ENCODE assay signal across 8 mouse cellular contexts in genomic region chr9:35558257-35559008, GRCm38 (mm10). TPM values are rescaled to one million over a fixed set of nuclear protein-coding genes. Genes with fewer than 3 reads are reported as not detected.
DNase-seq lines count a peak whose midpoint lies in the region; ATAC-seq lines count a peak whose summit lies in the region.

Gene Ddx25 (minus strand): TSS chr9:35558528.
Gene Pus3 (plus strand): TSS chr9:35558595.

- H3K9ac ChIP-seq in intestine, embryonic 16.5 days (ENCODE audit: low read depth, low read length): peak within 1 kb of the TSS; percentile 75
- H3K9ac ChIP-seq in limb, embryonic 15.5 days: peak within 1 kb of the TSS; percentile 51

- H3K36me3 ChIP-seq in forebrain, embryonic 10.5 days (replicated peaks): peaks cover 32% of the 10 kb centered on the region
- no peaks in the 10 kb centered on the region for H3K36me3 ChIP-seq in intestine, embryonic 16.5 days (ENCODE audit: control insufficient read depth, insufficient read depth, low read length)
- peaks cover 12% of the 10 kb centered on the region for H3K36me3 ChIP-seq in limb, embryonic 15.5 days

- H3K27ac ChIP-seq in forebrain, embryonic 10.5 days: peak within 1 kb of the TSS; percentile 87
- peak within 1 kb of the TSS; percentile 36; the same call in 1 of the 2 replicates for H3K27ac ChIP-seq in intestine, embryonic 16.5 days (ENCODE audit: low read length)
- H3K27ac ChIP-seq in limb, embryonic 15.5 days: peak within 1 kb of the TSS; percentile 82

- peak; percentile 57 for ATAC-seq in intestine, embryonic 16.5 days
- peak; percentile 64 for ATAC-seq in limb, embryonic 15.5 days (ENCODE audit: insufficient number of reproducible peaks, low FRiP score, low TSS enrichment, low read depth)

- DNase-seq in layer of hippocampus, adult 11-12 months (ENCODE audit: low spot score): peak; percentile 70
- DNase-seq in layer of hippocampus, adult 9-10 months (ENCODE audit: low spot score): no peak
- peak; percentile 85 for DNase-seq in brain, adult 2 months (ENCODE audit: low read depth, low spot score)
- peak; percentile 74 for DNase-seq in forebrain, embryonic 10.5 days (ENCODE audit: extremely low spot score, low spot score)
- DNase-seq in retina, embryonic 14.5 days (ENCODE audit: low spot score): peak; percentile 78
- DNase-seq in spleen, postnatal 14 days (ENCODE audit: low spot score in 2 of 2): no peak

- H3K4me1 ChIP-seq in forebrain, embryonic 10.5 days: peaks cover 24% of the 10 kb centered on the region
- peaks cover 8% of the 10 kb centered on the region for H3K4me1 ChIP-seq in intestine, embryonic 16.5 days (ENCODE audit: control insufficient read depth, insufficient read depth, low read length)
- H3K4me1 ChIP-seq in limb, embryonic 15.5 days: peaks cover 19% of the 10 kb centered on the region

- H3K4me2 ChIP-seq in intestine, embryonic 16.5 days (ENCODE audit: low read depth, low read length): peak within 1 kb of the TSS; percentile 100
- H3K4me2 ChIP-seq in limb, embryonic 15.5 days: peak within 1 kb of the TSS; percentile 95

- peak within 1 kb of the TSS; percentile 72 for H3K4me3 ChIP-seq in forebrain, embryonic 10.5 days
- H3K4me3 ChIP-seq in intestine, embryonic 16.5 days (ENCODE audit: low read length): peak within 1 kb of the TSS; percentile 80
- peak within 1 kb of the TSS; percentile 70 for H3K4me3 ChIP-seq in limb, embryonic 15.5 days

- H3K9me3 ChIP-seq in forebrain, embryonic 10.5 days: no peaks in the 10 kb centered on the region
- H3K9me3 ChIP-seq in intestine, embryonic 16.5 days (ENCODE audit: control insufficient read depth, low read length): no peaks in the 10 kb centered on the region
- H3K9me3 ChIP-seq in limb, embryonic 15.5 days: no peaks in the 10 kb centered on the region

- peaks cover 19% of the 10 kb centered on the region for H3K27me3 ChIP-seq in forebrain, embryonic 10.5 days (ENCODE audit: poor library complexity, severe bottlenecking)
- no peaks in the 10 kb centered on the region for H3K27me3 ChIP-seq in intestine, embryonic 16.5 days (replicated peaks; ENCODE audit: control insufficient read depth, insufficient read depth, low read length)
- H3K27me3 ChIP-seq in limb, embryonic 15.5 days: no peaks in the 10 kb centered on the region

- WGBS in forebrain, embryonic 10.5 days: under 1% methylated on average over 59 of the region's 59 CpGs
- WGBS in intestine, embryonic 16.5 days: under 1% methylated on average over 59 of the region's 59 CpGs
- WGBS in limb, embryonic 15.5 days: 1% methylated on average over 59 of the region's 59 CpGs

RNA-seq across cellular contexts. Expression of gene Ddx25, which starts in this region (rescaled TPM):
- polyA plus RNA-seq in forebrain, embryonic 10.5 days (2016; fragmentation: Nextera tagmentation; extraction: Ambion mirVana): 7.8 and 7.9 TPM in 2 replicates
- polyA plus RNA-seq in intestine, embryonic 16.5 days (2015; fragmentation: Nextera tagmentation; extraction: Ambion mirVana): 1.1 and 1.2 TPM in 2 replicates
- 2.1 and 2.4 TPM in 2 replicates for polyA plus RNA-seq in limb, embryonic 15.5 days (2015; fragmentation: Nextera tagmentation; extraction: Ambion mirVana)

RNA-seq across cellular contexts. Expression of gene Pus3, which starts in this region (rescaled TPM):
- polyA plus RNA-seq in forebrain, embryonic 10.5 days (2016; fragmentation: Nextera tagmentation; extraction: Ambion mirVana): 20.4 and 22.9 TPM in 2 replicates
- polyA plus RNA-seq in intestine, embryonic 16.5 days (2015; fragmentation: Nextera tagmentation; extraction: Ambion mirVana): 15.0 and 16.5 TPM in 2 replicates
- 17.2 and 19.2 TPM in 2 replicates for polyA plus RNA-seq in limb, embryonic 15.5 days (2015; fragmentation: Nextera tagmentation; extraction: Ambion mirVana)

Comparison
In these comparisons a context has a peak if more than half of its experiments do, and no peak if none do; other contexts are left out.
1. DNase-seq: peak in layer of hippocampus, adult 11-12 months (single experiment), brain, adult 2 months (single experiment), forebrain, embryonic 10.5 days (single experiment) and retina, embryonic 14.5 days (single experiment); none in layer of hippocampus, adult 9-10 months (single experiment) and spleen, postnatal 14 days (0 of 2).
2. H3K27ac ChIP-seq: peak in every context shown above with its lines; median percentile 87 in forebrain, embryonic 10.5 days; 82 in limb, embryonic 15.5 days; 36 in intestine, embryonic 16.5 days.
3. Peak in every context shown above with its lines, with median percentiles within 50 percentile points of each other: H3K4me3 ChIP-seq.